Mouse (Mus musculus): ENCODE data around the gene Ass1. TPM values are rescaled to one million over a fixed set of nuclear protein-coding genes. Genes with fewer than 3 reads are reported as not detected.

Ass1 gene
- polyA plus RNA-seq (2012; rRNA removed): 5.7 and 8.9 TPM in 2 replicates

DNA sequence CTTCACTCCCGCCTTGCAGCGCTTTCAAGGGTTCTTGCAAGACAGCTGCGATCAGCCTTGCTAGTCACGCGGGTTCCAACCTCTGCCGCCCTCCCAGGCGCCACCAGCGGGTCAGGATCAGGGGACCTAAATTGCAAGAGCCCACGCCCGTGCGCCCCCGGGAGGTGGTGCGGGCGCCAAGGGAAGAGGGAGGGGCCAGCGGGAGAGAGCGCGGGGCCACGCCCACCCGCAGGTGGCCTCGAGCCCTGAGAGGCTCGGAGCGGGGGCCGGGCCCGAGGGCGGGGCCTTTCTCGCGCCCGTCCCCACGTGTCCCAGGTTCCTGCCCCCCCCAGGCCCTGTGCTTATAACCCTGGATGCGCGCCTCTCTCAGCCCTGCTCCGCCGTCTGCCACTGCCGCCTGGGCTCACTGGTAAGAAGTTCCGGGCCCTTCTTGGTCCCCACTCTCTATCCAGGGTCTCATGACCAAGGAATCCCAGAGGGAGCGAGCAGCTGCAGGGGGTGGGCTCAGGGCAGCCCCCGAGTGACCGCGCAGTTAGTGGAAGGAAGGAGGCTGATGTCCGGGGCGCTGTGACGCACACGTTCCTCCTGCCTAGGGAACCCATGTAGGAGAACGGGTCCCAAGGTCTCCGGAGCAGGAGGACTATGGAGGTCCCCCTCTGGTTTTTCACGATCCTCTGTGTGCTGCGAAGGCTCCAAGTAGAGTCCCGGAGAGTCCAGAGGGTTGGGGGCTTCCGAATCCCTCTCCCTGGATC lies at the start of gene Ass1:
Gene Ass1, plus strand, starts transcription at position 277 of the 752 bp plus-strand sequence.

Other genes with a start within 250 kb of the Ass1 start
- 43.0 and 47.2 TPM in 2 replicates for gene Ncs1, start 224.4 kb upstream of the Ass1 start, polyA plus RNA-seq (2012; rRNA removed)
- gene Hmcn2, start 155.8 kb upstream of the Ass1 start, polyA plus RNA-seq (2012; rRNA removed): 0.65 and 0.78 TPM in 2 replicates
- 61.1 and 63.7 TPM in 2 replicates for gene Fubp3, start 102.4 kb downstream of the Ass1 start, polyA plus RNA-seq (2012; rRNA removed)
- 6.0 and 10.3 TPM in 2 replicates for gene Prdm12, start 169.8 kb downstream of the Ass1 start, polyA plus RNA-seq (2012; rRNA removed)
- gene Exosc2, start 200.5 kb downstream of the Ass1 start, polyA plus RNA-seq (2012; rRNA removed): 40.8 and 43.0 TPM in 2 replicates
- 60.2 and 66.5 TPM in 2 replicates for gene Abl1, start 218.2 kb downstream of the Ass1 start, polyA plus RNA-seq (2012; rRNA removed)